Mouse (Mus musculus) lung, postnatal 0 days (tissue): ENCODE measurements around the gene C2cd2.

Experiments
- CTCF ChIP-seq: IDR thresholded peaks from 2 replicates; pipeline ENCODE4 v1.5.1; 2016; ENCODE audit warnings: antibody characterized with exemption, mild to moderate bottlenecking
- EP300 ChIP-seq: IDR thresholded peaks from 2 replicates; pipeline ENCODE4 v1.6.1; 2016; ENCODE audit warnings: antibody characterized with exemption, mild to moderate bottlenecking, control low read depth

DNA sequence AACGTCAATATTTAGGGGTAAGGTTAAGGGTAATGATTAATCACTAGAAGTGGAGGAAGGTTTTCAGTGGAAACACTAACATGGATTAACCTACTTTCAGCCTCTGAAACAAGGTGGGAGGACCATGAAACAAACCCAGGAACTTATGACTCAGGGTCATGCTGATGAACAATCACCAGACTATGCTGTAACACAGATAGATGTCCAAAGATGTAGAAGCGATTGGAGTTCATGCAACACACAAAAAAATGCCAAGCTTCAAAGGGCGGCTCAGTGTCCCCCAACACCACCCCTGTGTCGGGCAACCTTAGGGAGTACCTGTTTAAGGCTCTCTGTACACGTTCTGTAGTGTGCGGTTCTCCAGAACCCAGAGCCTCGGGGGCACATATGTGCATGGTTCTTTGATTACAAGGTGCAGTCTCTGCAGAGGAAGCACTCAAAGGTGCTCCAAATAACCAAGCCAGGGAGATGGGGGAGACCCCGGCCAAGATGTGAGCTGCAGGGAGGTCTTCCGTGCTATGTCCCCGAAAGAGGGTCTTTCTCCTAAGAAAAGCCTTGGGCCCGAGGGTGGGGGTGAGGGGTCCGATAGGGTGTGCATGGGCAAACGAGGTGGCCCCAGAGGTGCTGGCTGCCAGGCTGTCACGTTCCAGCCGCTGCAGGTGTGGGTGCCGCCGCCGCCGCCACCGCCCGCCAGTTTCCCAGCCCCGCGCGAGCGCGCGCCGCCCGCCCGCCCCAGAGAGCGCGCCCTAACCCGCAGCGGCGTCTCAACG lies 832 bp downstream of the C2cd2 start:
- TF ChIP-seq EP300 (no peak), CTCF (no peak)
